Mouse (Mus musculus): ENCODE data around the gene Kmt2d.

DNA sequence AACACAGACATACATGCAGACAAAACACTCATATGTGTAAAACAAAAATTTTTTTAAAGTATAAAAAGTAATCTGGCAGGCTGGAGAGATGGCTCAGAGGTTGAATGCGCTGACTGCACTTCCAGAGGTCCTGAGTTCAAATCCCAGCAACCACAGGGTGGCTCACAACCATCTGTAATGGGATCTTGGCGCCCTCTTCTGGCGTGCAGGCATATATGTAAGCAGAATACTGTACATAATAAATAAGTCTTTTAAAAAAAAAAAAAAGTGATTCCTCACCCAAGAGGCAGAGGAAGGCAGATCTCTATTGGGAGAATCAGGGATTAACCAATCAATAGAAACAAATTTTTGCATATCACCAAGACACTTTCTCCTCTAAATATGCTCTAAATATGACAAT is 47.6 kb downstream of the Kmt2d start:
- TF ChIP-seq CTCF (conservative IDR thresholded peaks at IDR 0.05 in 1 of 2, IDR thresholded peaks at IDR 0.05 in 1 of 2; ENCODE audit: low read depth in 2 of 2, low read length in 2 of 2) (peak in 1 of 2 experiments; percentile 55; a peak in 2 of 4 replicates), TCF12 (IDR thresholded peaks at IDR 0.05; ENCODE audit: low read depth, low read length) (no peak), EP300 (IDR thresholded peaks at IDR 0.05; ENCODE audit: low read length) (no peak), USF1 (IDR thresholded peaks at IDR 0.05; ENCODE audit: low read depth, low read length) (no peak), ETS1 (conservative IDR thresholded peaks at IDR 0.05; ENCODE audit: low read depth, low read length) (no peak), HCFC1 (IDR thresholded peaks at IDR 0.05; ENCODE audit: low read depth, low read length) (no peak), RCOR1 (conservative IDR thresholded peaks at IDR 0.05; ENCODE audit: low read depth, low read length) (no peak), POLR2A (IDR thresholded peaks at IDR 0.05; ENCODE audit: low read depth, low read length) (no peak), CHD2 (IDR thresholded peaks at IDR 0.05; ENCODE audit: low read length) (no peak), KAT2A (IDR thresholded peaks at IDR 0.05; ENCODE audit: insufficient replicate concordance, low read length) (no peak)
